Mouse (Mus musculus): Measurements from ENCODE around the gene Rpp14. TPM values are rescaled to one million over a fixed set of nuclear protein-coding genes. Genes with fewer than 3 reads are reported as not detected.

The Rpp14 gene
- polyA plus RNA-seq (2012; rRNA removed): 27.3 and 31.9 TPM in 2 replicates

DNA sequence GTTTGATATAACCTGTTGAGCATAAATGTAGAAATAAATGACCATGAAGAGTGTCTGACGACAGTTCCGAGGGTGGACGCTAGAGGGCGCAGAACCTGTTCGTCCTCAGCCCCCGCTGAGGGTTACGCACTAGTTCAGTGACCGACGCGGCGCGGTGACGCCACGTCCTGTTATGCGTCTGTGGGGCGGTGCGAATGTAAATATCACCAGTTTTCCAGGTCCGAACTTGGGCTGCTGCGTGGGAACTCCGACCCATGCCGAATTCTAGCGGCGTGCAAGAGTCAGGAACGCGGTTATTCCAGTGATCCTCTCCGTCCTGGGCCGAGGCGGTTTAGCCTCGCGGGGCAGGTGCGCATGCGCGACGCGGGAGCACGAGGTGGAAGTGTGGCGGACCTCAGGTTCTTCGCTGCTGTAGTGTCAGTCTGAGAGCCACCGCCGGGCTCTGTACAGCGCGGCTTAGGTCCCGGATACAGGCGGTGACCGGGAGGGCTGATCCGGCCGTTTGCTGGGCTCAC, at the start of gene Rpp14:
Rpp14 (plus strand) TSS at position 203 of the 515 bp plus-strand sequence.
- peak; percentile 93 for DNase-seq (ENCODE audit: low spot score)

DNA sequence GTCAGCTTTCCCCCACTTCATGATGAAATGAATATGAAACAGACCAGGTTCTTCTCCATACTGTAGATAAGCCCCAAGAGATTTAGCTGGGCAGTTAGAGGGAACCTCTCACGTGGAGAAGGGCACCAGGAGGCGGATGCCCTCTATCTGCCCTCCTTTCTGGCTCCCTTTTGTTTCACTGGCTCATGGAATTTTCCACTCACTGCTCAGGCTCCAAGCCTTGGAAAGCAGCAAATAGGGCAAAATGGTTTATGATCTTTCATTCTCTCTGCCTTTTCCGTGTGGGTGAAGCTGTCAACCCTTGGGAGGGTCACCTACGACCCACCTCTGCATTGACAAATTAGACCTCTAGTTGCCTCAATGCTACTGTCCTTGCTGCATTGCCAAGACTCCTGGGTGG, 49.6 kb upstream of the Rpp14 start:
- DNase-seq (ENCODE audit: low spot score): no peak

DNA sequence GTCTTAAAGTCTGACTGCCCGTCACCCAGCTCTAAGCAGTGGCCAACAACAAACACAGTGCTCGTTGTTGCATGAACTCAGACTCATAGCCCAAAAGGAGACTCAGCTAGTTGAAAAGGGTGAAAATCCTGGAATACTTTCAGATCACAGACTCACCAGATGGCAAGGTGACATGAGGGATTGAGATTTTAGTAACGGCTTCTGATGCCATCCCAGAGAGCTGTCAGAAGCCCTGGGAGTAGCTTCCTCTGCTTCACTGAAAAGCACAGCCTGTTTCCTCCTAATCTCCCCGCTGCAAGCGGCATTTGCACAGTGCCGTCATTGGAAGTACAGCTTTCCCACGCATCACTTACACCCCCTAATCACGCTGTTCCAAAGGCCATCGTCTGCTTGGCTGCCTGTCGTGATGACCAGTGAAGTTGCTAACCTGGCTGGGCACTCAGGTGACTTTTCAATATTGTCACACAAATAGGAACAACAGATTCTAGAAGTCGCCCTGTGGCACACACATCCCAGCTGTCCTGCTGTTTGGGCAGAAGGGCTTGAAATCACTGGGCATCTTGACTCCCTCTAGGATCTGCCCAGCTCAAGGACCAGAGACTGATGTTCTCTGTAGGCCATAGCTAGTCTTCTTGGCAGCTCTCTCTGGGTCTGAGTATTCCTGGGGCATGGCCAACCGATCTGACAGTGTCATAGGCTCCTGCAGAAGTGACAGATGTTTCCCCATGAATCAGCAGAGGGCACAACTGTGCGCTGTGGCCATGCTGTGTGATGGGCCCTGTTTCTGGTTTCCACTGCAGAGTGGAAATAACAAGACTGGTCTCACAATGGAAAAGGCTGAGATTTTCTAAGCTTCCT, 47.9 kb upstream of the Rpp14 start:
- no peak for DNase-seq (ENCODE audit: low spot score)

DNA sequence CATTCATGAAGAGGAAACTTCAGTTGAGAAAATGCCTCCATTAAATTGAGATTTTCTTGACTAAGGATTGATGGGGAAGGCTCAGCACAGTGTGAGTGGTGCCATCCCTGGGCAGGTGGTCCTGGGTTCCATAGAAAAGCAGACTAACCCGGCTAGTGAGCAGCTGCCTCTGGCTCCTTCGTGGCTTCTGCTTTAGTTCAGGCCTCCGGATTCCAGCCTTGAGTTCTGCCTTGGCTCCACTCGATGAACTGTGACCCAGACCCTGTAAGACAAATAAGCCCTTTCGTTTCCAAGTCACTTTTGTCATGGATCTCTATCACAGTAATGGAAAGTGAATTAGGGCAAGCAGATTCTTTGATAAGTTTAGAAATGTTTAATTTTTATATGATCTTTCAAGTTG, 45.6 kb upstream of the Rpp14 start:
- DNase-seq (ENCODE audit: low spot score): no peak

DNA sequence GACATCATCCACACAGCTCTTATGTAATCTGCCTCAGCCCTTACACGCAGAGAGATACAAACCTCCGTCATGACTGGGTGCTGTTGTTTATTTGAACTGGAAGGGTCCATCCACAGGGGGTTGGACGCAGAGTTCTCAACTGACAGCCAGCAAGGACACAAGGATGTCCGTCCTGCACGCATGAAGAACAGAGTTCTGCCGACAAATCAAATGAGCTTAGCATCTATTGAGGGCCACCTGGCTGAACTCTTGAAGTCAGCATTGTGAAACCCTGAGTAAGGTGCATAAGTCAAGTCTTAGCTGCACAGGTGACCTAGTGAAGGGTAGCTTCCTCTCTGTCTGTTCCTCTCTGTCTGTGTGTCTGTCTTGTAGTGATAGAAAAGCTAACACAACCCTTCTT, 44.2 kb upstream of the Rpp14 start:
- no peak for DNase-seq (ENCODE audit: low spot score)

DNA sequence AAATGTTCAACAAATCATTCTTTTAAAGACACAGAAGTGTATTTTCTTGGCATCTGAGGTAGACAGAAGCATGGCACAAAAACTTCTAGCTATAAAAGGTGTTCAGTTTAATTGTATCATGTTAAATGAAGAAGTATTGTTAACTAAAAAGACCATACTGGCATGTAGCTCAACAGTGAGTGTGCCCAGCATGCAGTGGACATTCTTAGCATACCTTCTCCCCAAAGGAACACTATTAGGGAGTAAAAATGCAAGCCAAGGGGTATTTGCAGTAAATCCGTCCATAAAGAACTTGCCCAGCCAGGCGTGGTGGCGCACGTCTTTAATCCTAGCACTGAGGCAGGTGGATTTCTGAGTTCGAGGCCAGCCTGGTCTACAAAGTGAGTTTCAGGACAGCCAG, 43.8 kb upstream of the Rpp14 start:
- no peak for DNase-seq (ENCODE audit: low spot score)

DNA sequence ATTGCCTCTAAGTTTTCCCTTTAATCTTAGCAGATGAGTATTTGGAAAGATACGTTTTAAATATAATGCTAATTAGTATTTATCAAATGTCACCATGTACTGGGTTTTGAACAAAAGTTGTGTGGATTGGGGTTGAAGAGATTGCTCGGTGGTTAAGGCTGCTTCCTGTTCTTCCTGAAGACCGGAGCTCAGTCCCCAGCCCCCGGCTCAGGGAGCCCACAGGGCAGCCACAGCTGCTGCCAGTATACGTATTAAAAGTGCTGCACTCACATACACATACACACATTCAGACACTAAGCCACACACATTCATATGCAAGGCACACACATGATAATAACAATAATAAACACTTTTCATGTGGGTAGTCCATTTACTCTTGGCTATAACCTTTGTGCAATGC, 42.0 kb upstream of the Rpp14 start:
- no peak for DNase-seq (ENCODE audit: low spot score)

DNA sequence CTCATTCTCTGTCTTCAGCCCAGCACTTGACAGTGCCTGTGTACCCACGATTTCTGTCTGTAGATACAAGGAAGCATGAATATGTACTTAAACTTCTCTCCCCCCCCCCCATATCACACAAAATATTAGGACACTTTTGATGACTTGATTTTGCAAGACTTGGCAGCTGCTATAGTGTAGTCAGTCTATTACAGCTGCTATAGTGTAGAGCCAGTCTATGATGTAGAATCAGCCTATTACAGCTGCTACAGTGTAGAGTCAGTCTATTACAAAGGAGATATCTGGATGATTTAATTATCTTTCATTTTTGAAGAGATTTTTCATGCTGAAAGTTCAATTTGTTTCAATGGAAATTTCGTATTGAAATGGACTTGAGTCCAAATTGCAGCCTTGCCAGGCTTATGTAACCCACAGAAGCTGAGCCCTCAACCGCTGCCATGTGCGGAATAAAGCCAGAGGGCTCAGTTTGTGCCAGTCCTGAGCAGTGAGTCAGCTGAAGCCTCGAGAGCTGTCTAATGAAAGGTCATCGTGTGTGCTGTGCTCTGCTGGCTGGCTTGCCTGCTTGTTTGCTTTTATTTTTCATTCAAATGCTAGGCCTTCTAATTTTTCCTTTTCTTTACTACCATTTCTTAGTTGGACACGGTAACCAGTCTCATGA, 41.2 kb upstream of the Rpp14 start:
- no peak for DNase-seq (ENCODE audit: low spot score)

DNA sequence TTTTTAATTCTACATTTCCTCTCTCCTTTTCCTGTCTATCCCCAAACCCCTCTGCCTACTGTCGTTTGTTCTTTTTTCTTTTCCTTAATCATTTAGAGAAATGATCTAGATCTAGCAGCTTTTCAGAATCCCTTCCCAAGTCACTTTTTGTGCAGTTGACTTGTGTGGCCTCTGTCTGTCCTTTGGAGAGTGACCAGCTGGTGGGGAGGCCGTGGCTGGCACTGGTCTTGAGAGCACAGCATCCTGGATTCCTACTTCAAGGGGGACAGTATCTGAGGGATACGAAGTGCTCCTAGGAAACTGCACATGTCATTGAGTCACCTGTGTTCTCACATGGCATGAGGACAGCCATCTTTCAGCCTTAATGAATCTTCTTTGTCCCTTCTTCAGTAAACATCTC, 40.0 kb upstream of the Rpp14 start:
- DNase-seq (ENCODE audit: low spot score): no peak

DNA sequence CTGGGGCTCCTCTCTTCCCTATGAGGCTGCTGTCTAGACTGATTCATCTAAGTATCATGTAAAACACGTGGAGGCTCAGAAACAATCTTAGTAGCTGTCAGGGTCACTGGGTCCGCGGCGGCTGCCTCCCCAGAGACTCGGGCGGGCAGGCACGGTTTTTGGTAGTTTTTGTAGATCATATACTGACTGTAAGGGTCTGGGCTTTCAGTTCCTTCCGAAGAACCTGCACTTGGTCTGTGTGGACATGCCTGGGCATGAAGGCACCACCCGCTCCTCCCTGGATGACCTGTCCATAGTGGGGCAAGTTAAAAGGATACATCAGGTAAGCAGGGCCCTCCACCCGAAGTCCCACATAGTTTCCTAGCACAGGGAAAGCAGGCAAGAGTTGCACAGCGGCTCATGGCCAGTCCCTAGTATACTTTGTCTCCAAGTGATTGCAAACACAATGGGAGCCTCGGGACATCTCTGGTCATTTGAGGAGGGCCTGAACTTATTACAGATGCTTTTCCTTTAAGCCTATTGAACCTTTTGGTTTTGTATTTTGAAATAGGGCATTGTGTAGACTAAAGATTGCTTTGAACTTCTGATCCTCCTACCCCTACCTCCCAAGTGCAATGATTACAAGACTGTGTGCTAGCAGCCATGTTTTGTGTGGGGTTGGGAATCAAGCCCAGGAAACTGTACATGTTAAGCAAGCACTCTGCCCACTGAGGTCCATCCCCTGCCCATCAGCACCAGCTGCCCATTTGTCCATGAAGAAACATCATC, 39.1 kb upstream of the Rpp14 start:
- DNase-seq (ENCODE audit: low spot score): no peak

DNA sequence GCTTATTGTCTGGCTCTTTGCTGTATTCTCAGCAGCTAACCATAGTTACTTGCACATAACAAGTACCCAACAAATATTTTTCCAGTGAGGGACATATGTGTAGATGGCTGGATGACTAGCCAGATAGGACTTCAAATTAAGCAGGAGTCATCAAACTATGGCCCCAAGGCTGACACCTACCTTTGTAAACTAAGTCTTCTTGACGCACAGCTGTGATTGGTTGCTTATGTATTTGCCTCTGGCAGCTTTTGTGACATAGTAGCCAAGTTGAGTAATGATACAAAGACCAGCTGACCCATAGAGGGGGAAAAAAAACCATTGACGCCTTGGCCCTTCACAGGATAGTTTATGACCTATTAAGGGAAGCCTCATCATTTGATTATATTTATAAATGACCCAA, 38.0 kb upstream of the Rpp14 start:
- no peak for DNase-seq (ENCODE audit: low spot score)

DNA sequence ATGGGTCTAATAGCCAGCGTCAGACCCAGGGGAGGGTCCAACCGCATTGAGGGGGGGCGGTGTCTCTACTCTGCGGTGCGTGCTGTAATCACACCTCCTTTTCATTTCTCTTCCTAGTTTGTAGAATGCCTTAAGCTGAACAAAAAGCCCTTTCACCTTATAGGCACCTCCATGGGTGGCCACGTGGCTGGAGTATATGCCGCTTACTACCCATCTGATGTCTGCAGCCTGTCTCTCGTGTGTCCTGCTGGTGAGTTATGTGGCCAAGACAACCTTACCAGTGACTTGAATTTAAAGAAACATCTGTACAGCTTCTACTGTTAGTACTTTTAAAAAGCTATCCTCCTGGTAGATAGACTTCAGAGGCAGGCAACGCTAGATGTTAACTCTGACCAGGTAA, 37.6 kb upstream of the Rpp14 start:
- DNase-seq (ENCODE audit: low spot score): no peak

DNA sequence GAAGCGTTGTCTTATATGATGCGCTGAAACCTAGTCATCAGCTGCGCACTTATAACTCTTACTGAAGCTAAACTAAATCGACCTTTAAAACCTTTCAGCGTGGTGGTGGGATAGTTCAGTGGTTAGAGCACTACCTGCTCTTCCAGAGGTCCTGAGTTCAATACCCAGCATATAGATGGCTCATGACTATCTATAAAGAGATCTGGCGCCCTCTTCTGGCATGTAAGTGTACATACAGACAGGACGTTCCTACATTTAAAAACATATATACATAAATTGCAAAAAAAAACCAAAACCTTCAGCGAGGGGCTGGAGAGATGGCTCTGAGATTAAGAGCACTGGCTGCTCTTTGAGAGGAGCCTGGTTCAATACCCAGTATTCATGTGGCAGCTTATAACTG, 35.8 kb upstream of the Rpp14 start:
- no peak for DNase-seq (ENCODE audit: low spot score)

DNA sequence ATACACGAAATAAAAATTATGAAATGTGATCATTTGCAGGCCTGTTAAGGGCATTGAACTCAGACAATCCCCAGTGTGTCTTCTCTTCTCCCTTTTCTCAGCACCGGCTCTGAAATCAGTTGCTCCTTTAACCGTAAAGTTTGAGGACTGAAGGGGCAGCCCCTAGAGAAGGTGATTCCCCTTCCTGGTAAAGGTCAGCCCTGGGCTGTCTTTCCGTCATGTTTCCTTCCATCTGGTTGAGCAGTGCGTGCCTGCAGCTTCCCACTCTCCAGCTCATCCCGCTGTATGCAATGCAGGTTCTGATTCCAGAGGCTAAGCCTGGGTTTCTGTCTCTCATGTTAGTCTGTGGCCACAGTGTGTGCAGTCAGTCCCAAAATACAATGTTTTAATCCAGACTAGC, 35.4 kb upstream of the Rpp14 start:
- DNase-seq (ENCODE audit: low spot score): no peak

DNA sequence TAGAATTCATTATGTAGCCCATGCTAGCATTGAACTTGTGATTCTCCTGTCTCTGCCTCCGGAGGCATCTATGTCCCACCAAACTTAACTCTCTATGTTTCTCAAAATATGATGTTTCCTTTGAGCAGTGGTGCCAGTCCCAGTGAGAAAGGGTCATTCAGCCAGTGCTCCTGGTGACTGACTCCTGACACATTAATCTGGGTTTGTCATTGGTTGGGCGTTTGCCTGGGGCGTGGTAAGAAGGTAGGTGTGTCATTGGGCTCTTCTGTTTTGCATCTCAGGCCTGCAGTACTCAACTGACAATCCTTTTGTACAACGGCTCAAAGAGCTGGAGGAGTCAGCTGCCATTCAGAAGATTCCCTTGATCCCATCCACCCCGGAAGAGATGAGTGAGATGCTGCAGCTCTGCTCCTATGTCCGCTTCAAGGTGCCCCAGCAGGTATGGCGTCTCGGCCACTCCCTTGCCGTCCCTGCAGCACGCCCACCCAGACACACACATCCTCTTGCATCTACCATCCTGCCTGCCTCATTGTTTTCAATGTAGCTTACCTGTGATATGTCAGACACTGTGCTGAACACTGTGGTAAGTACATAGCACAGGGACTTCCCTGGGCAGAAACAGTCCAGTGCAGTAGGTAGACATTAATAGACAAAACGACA, 34.9 kb upstream of the Rpp14 start:
- DNase-seq (ENCODE audit: low spot score): no peak

DNA sequence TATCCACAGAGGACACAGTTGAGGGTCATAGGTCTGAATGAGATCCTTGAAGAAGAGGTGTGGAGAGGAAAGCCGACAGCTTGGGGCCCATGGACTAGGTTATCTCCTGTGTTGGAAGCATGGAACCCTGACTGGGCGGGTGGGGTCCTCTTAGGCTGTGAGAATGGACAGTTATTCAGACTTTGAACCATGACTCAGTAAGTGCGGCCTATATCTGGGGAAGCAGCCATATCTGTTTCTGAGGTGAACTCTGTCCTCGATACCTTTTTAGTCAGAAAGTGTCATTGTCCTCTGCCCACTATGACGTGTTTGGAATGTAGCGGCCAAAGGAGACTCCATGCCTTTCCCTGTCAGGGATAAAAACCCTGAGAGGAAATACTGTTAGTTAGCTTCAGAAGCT, 33.3 kb upstream of the Rpp14 start:
- DNase-seq (ENCODE audit: low spot score): no peak

DNA sequence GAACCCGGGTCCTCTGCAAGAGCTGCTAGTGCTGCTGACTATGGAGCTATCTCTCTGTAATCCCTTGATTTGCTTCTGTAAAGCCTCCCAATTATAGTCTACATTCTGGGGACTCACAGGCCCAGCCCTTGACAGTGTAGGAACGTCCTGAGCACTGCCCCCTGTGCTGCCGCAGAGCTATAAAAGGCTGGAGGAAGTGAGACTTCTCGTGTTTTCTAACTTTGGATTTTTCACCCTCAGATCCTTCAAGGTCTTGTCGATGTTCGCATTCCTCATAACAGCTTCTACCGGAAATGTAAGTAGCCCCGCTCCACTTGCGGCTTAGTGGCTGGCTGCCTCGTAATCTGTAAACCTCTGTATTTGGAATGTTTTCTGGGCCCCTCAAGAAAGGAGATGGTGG, 30.8 kb upstream of the Rpp14 start:
- no peak for DNase-seq (ENCODE audit: low spot score)

DNA sequence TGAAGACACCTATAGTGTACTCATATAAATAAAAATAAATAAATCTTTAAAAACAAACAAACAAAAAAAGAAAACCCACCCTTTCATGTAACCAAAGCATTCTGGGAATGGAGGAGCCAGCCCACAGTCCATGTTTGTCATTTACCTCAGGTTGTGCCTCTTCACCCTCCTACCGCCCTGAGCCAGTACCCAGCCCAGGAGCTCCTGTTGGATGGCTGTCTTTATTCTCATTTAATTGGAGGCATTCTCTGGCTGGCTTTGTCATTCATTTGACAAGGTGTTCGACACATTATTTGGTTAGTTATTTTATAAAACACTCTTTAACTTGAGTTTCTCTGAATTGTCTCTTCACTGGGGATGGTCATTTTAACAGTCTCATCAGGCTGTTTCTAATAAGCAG, 28.3 kb upstream of the Rpp14 start:
- no peak for DNase-seq (ENCODE audit: low spot score)

DNA sequence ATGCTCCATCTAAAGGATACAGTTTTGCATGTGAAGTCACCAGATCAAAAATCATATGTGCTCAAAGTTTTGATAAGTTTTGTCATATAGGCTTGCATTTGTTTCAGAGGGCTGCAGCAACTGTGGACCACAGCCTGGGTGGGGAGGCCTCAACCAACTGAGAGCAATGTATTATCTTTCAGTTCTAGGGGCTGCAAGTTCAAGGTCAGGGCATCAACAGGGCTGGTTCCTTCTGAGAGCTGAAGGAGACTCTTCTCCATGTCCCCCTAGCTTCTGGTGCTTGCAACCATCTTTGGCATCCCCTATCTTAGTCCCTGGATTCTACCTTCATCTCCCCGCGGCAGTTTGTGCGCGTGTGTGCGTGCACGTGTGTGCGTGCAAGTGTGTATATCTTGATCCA, 27.5 kb upstream of the Rpp14 start:
- no peak for DNase-seq (ENCODE audit: low spot score)

DNA sequence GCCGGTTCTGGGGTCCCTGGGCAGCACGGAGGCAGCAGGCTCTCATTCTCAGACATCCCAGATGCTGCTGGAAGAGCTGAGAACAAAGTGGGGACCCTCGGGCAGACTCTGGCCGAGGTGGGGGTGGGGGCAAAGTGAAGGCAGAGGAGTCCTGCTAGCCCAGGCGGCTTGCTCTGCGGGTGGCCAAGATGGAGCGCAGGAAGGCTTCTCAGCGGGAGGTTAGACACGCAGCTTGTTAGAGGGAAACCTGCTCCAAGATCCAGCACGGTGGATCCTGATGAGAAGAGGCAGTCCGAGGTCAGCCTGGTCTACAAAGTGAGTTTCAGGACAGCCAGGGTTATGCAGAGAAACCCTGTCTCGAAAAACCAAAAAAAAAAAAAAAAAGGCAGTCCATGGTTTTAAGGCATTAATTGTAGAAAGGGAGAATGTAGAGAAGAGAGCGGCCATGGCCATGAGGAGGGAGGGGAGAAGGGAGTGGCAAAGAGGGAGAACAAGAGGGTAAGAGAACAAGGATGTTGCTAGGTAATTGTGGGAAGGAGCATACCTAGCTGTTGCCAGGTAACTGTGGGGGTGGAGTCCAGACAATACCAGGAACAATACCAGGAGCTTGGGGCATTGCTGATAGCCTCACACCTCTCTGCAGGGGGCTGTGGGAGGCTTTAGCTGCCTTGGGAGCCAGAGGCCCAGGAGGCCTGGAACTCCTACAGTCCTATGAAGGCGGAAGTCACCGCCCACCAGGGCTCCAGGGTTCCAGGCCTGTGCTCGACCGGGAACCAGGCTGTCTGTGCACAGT, 25.7 kb upstream of the Rpp14 start:
- no peak for DNase-seq (ENCODE audit: low spot score)

DNA sequence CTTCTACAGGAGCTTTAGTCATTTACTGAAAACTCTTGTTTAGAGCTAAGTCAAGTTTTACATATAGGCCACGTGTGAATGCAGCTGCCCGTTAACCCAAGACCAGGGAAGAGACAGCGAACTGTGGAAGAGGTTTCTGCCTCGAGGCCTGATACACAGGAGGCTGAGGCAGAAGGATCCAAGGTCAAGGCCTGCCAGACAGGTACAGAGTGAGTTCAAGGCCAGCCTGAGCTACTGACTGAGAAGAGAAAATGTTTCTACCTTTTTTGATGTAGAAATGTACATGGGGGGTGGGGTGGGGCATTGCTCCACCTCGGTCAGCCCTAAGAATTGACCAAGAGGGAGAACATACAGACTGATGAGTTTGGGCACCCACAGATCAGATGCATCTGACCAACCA, 24.1 kb upstream of the Rpp14 start:
- no peak for DNase-seq (ENCODE audit: low spot score)

Measured in urinary bladder, adult 2 months (tissue).